20 mouse cellular contexts compared by ENCODE assay signal in genomic region chr14:71473907-71474306, GRCm38 (mm10).
DNase-seq lines count a peak whose midpoint lies in the region; ATAC-seq and TF ChIP-seq lines count a peak whose summit lies in the region.
"Had no signal": no experiment of that assay in that cellular context is flagged by ENCODE, and none has a peak within 500 bp of the region (broad histone marks: within the 10 kb centered on the region; RNA-seq: fewer than 3 reads in every experiment).

No protein-coding gene starts in this region.

- ATAC-seq in midbrain, postnatal 0 days (ENCODE audit: low FRiP score): no peak
- ATAC-seq in kidney, embryonic 16.5 days (ENCODE audit: low FRiP score, low TSS enrichment): no peak
- ATAC-seq: forebrain, embryonic 16.5 days had no signal

- no peaks in the 10 kb centered on the region for H3K36me3 ChIP-seq in heart, embryonic 10.5 days
- H3K36me3 ChIP-seq in embryonic facial prominence, embryonic 10.5 days (replicated peaks): no peaks in the 10 kb centered on the region
- H3K36me3 ChIP-seq in midbrain, postnatal 0 days (ENCODE audit: insufficient read depth, low read length): no peaks in the 10 kb centered on the region
- no peaks in the 10 kb centered on the region for H3K36me3 ChIP-seq in kidney, embryonic 16.5 days (ENCODE audit: insufficient read depth, low read length)
- H3K36me3 ChIP-seq: forebrain, embryonic 10.5 days; hindbrain, embryonic 15.5 days; liver, embryonic 13.5 days; midbrain, embryonic 12.5 days had no signal

- no peaks in the 10 kb centered on the region for H3K4me1 ChIP-seq in heart, embryonic 10.5 days
- peaks cover 4% of the 10 kb centered on the region; the same call in 1 of the 2 replicates for H3K4me1 ChIP-seq in cerebellum, adult 2 months (ENCODE audit: control insufficient read depth, insufficient read depth, low read length)
- no peaks in the 10 kb centered on the region for H3K4me1 ChIP-seq in embryonic facial prominence, embryonic 10.5 days
- H3K4me1 ChIP-seq in midbrain, postnatal 0 days (ENCODE audit: insufficient read depth, low read length): no peaks in the 10 kb centered on the region
- H3K4me1 ChIP-seq in kidney, embryonic 16.5 days (ENCODE audit: insufficient read depth, low read length): no peaks in the 10 kb centered on the region
- H3K4me1 ChIP-seq: forebrain, embryonic 10.5 days; hindbrain, embryonic 15.5 days; liver, embryonic 13.5 days; midbrain, embryonic 12.5 days had no signal

- DNase-seq in heart, adult 11 months: peak; percentile 93
- no peak for DNase-seq in heart, embryonic 10.5 days (ENCODE audit: low spot score)
- peak; percentile 22 to 36 for DNase-seq in cerebellum, adult 2 months
- peak; percentile 47 for DNase-seq in cerebellum, postnatal 14 days
- DNase-seq in heart, postnatal 10 days: peak; percentile 56
- no peak for DNase-seq in embryonic facial prominence, embryonic 10.5 days (ENCODE audit: low spot score)
- no peak for DNase-seq in midbrain, postnatal 0 days (ENCODE audit: low spot score)
- DNase-seq: adrenal gland, postnatal 36 days; gastrocnemius, postnatal 14 days; kidney, postnatal 36 days; liver, embryonic 13.5 days; lung, adult 2 months; thymus, adult 2 months; thymus, postnatal 4 days had no signal

- no peak overlapping the region for H3K4me2 ChIP-seq in midbrain, postnatal 0 days (ENCODE audit: low read depth, low read length, poor library complexity, severe bottlenecking)
- no peak overlapping the region for H3K4me2 ChIP-seq in kidney, embryonic 16.5 days (replicated peaks; ENCODE audit: low read depth, low read length)
- H3K4me2 ChIP-seq: hindbrain, embryonic 15.5 days; liver, embryonic 13.5 days; midbrain, embryonic 12.5 days had no signal

- no peak for TF ChIP-seq CTCF in cerebellum, adult 2 months (IDR thresholded peaks at IDR 0.05; ENCODE audit: borderline replicate concordance, insufficient read depth, low read depth, low read length)
- no peak for TF ChIP-seq CTCF in midbrain, postnatal 0 days (IDR thresholded peaks at IDR 0.05)

- 76% methylated on average over 6 of the region's 6 CpGs for WGBS in heart, embryonic 10.5 days
- WGBS in cerebellum, adult 2 months: 18% methylated on average over 6 of the region's 6 CpGs
- 90% methylated on average over 6 of the region's 6 CpGs for WGBS in embryonic facial prominence, embryonic 10.5 days
- WGBS in midbrain, postnatal 0 days: 83% methylated on average over 6 of the region's 6 CpGs
- 82% methylated on average over 6 of the region's 6 CpGs for WGBS in kidney, embryonic 16.5 days

- H3K27me3 ChIP-seq in heart, embryonic 10.5 days (ENCODE audit: insufficient read depth, poor library complexity, severe bottlenecking): no peaks in the 10 kb centered on the region
- H3K27me3 ChIP-seq in cerebellum, adult 2 months (ENCODE audit: control insufficient read depth, insufficient read depth, low read length): no peaks in the 10 kb centered on the region
- H3K27me3 ChIP-seq in embryonic facial prominence, embryonic 10.5 days (replicated peaks; ENCODE audit: low read depth, poor library complexity, severe bottlenecking): no peaks in the 10 kb centered on the region
- no peaks in the 10 kb centered on the region for H3K27me3 ChIP-seq in midbrain, postnatal 0 days (ENCODE audit: insufficient read depth, low read length)
- no peaks in the 10 kb centered on the region for H3K27me3 ChIP-seq in kidney, embryonic 16.5 days (ENCODE audit: insufficient read depth, low read length)
- H3K27me3 ChIP-seq: hindbrain, embryonic 15.5 days; liver, embryonic 13.5 days; midbrain, embryonic 12.5 days had no signal

- intact Hi-C loops in heart, postnatal 10 days (cut with DNase I): loop anchor here (10.0 kb wide), 2 partner anchors 689 to 711 kb away; no protein-coding TSS in a partner anchor

- TF ChIP-seq POLR2A in cerebellum, adult 2 months (IDR thresholded peaks at IDR 0.05; ENCODE audit: borderline replicate concordance, insufficient read depth, low read length): no peak

- H3K9ac ChIP-seq in midbrain, postnatal 0 days (replicated peaks; ENCODE audit: low read length, poor library complexity, severe bottlenecking): no peak overlapping the region
- H3K9ac ChIP-seq in kidney, embryonic 16.5 days (replicated peaks; ENCODE audit: low read length): no peak overlapping the region
- H3K9ac ChIP-seq: hindbrain, embryonic 15.5 days; liver, embryonic 13.5 days; midbrain, embryonic 12.5 days had no signal

- no peak overlapping the region for H3K4me3 ChIP-seq in heart, embryonic 10.5 days
- no peak overlapping the region for H3K4me3 ChIP-seq in cerebellum, adult 2 months (replicated peaks; ENCODE audit: insufficient read depth, low read depth, low read length)
- H3K4me3 ChIP-seq in embryonic facial prominence, embryonic 10.5 days: no peak overlapping the region
- no peak overlapping the region for H3K4me3 ChIP-seq in midbrain, postnatal 0 days (ENCODE audit: low read depth, low read length)
- H3K4me3 ChIP-seq in kidney, embryonic 16.5 days (ENCODE audit: low read length): no peak overlapping the region
- H3K4me3 ChIP-seq: forebrain, embryonic 10.5 days; hindbrain, embryonic 15.5 days; liver, embryonic 13.5 days; midbrain, embryonic 12.5 days had no signal

- no peaks in the 10 kb centered on the region for H3K9me3 ChIP-seq in heart, embryonic 10.5 days
- no peaks in the 10 kb centered on the region for H3K9me3 ChIP-seq in embryonic facial prominence, embryonic 10.5 days
- no peaks in the 10 kb centered on the region for H3K9me3 ChIP-seq in midbrain, postnatal 0 days (ENCODE audit: low read length)
- H3K9me3 ChIP-seq in kidney, embryonic 16.5 days (ENCODE audit: low read length): no peaks in the 10 kb centered on the region
- H3K9me3 ChIP-seq: forebrain, embryonic 10.5 days; hindbrain, embryonic 15.5 days; liver, embryonic 13.5 days; midbrain, embryonic 12.5 days had no signal

- no peak overlapping the region for H3K27ac ChIP-seq in heart, embryonic 10.5 days
- H3K27ac ChIP-seq in cerebellum, adult 2 months (ENCODE audit: insufficient read depth, low read length): no peak overlapping the region
- no peak overlapping the region for H3K27ac ChIP-seq in embryonic facial prominence, embryonic 10.5 days (replicated peaks)
- H3K27ac ChIP-seq in midbrain, postnatal 0 days (ENCODE audit: low read depth, low read length): no peak overlapping the region
- no peak overlapping the region for H3K27ac ChIP-seq in kidney, embryonic 16.5 days (ENCODE audit: low read length)
- H3K27ac ChIP-seq: forebrain, embryonic 10.5 days; hindbrain, embryonic 15.5 days; liver, embryonic 13.5 days; midbrain, embryonic 12.5 days; stomach, postnatal 0 days had no signal

Comparison
In these comparisons a context has a peak if more than half of its experiments do, and no peak if none do; other contexts are left out.
1. DNase-seq: peak in heart, adult 11 months (single experiment), cerebellum, adult 2 months (2 of 2), cerebellum, postnatal 14 days (2 of 2) and heart, postnatal 10 days (2 of 2); none in heart, embryonic 10.5 days (single experiment), embryonic facial prominence, embryonic 10.5 days (single experiment) and midbrain, postnatal 0 days (single experiment).